Mouse (Mus musculus) c-Kit-positive CD71-positive TER-119-positive erythroid progenitor cells, embryonic 14.5 days (primary cell): Measurements from ENCODE around the gene Tjp1.

Experiments used
- DNase-seq: peaks from one replicate; pipeline ENCODE4 v3.0.0-alpha.2; 2013; ENCODE audit warnings: low spot score

The Tjp1 gene

GRCm38 (mm10) chr7:65431018-65431695, 96.4 kb downstream of the Tjp1 start:
- no peak for DNase-seq

GRCm38 (mm10) chr7:65430401-65430800, 97.2 kb downstream of the Tjp1 start:
- DNase-seq = no peak

GRCm38 (mm10) chr7:65424519-65424918, 103.1 kb downstream of the Tjp1 start:
- no peak for DNase-seq

DNA sequence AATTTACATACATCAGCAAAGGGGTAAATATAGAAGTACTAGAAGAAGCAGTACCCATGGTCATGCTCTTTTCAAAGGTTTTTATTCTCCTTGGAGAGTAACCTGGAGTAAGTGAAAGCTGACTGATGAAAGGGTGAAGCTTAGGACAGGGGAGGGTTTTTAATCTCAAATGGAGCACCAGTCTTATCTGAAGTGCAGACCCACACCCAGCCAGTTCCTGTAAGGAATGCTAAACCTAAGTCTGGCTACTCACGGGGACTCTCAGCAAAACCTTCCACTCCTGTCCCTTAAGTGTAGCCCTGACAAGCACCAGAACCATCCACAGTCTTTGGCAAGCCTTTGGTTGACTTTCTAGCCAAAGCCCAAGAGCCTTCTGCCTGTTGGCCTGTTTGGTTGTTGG, 105.1 kb downstream of the Tjp1 start:
- no peak for DNase-seq

GRCm38 (mm10) chr7:65421451-65421850, 106.1 kb downstream of the Tjp1 start:
- no peak for DNase-seq

GRCm38 (mm10) chr7:65419926-65420325, 107.7 kb downstream of the Tjp1 start:
- DNase-seq = no peak

GRCm38 (mm10) chr7:65419012-65419411, 108.6 kb downstream of the Tjp1 start:
- DNase-seq = no peak

DNA sequence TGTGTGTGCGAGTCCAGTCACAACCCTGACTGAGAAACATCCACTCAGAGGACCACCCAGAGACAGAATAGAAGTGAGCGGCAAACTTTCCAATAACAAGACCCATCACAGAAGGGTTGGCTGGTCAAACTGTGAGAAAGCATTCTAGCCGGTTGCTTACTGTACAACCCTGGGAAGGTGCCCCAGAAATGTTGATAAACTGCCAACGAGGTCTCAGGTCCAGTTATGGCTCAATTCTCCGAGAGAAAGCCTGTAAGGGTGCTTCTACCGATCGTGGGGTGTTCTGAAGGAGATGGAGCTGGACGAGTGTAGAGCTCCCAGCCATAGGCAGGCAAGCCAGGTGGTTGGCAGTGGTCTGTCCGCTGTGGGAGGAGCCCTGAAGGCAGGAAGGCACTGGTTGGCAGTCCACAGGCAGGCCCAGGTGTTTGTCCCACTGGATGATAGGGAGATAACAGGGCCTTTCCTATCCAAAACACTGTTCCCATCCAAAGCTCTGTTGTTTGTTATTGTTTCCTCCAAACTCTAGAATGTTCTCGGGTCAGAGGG, 109.1 kb downstream of the Tjp1 start:
- no peak for DNase-seq

DNA sequence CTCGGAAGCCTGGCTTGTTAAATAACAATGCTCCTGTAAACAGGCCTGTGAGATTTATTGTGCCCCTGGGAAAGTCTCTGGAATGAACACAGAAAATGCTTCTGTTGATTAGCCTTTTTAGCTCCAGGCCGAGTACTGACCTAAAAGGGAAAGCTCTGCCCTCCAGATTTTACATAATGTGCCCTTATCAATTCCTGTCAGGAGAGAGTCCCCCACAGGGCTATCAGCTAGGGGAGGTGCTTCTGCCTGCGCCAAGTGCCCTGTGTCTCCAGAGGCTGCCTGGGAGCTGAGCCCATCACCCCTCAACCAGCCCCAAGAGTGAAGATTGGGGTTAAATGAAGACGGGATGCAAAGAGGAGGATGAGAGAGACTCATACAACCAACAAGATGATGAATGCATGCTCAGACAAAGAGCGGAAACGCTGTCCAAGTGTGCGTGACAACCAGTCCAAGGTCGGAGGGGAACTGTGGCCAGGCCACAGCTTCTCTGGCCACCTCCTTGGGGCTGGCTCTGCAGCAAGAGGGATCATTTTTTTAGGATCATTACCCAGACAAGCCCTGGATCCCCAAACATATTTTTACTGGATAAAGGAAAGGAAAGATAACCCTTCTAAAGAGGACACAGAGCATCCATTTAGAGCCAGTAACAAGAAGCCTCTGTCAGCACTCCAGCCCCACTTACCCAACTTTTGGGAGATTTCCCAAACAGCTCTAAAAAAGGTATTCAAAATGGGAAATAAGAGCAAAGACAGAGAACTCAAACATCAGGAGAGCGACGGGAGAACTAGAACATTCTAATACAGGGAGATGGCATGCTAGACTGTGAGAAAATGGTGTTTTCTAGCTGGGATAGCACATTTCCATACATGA, 110.1 kb downstream of the Tjp1 start:
- no peak for DNase-seq

DNA sequence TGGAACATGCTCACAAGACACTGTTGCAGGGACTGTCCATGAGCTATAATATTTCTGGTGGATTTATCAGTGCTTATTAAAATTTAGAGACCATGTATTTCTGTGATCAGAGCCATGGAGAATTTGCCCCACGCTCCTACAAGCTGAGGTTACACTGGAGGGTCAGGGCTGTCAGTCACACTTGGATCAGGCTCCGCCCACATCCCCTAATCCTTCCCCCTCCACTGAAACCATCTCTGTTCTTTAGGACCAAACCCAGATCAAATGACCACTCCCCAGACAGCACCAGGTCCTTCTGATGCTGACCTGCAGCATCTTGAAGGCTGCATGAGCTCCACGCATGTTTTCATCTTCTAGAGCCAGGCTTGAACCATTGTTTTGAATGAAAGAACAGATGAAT, 111.1 kb downstream of the Tjp1 start:
- DNase-seq = no peak

GRCm38 (mm10) chr7:65413946-65414945, 113.3 kb downstream of the Tjp1 start:
- DNase-seq = no peak

DNA sequence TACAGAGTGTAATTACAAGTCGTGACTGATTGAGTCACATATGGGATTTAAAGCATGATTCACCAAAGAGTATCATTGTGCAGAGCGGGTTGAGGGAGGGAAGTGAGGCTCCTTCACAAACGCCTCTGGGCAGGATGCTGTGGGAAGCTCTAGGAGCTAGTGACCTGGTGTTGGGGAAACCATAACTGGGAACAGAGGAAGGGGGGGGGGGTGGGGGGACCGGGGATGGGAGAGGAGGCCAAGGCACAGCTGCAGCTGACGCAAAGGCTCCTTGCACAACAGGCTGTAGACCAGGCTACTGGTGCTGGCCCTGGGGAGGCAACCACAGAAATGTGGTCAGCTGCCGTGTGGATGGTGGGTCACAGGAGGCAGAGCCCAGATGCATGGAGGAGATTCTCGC, 116.9 kb downstream of the Tjp1 start:
- no peak for DNase-seq

- no peak for DNase-seq
These were observed 121.2 kb downstream of the Tjp1 start for GRCm38 (mm10) chr7:65406427-65406826.

DNA sequence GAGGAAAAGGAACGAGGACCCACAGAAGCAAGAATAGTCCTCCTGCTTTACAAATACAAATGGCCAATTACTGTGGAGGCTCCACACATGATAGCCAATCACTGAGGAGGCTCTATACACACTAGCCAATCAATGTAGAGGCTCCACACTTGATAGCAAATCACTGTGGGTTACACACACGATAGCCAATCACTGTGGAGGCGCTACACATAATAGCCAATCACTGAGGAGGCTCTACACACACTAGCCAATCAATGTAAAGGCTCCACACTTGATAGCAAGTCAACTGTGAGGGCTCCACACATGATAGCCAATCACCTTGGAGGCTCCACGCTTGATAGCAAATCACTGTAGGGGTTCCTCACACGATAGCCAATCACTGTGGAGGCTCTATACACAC, 125.1 kb downstream of the Tjp1 start:
- DNase-seq = no peak

DNA sequence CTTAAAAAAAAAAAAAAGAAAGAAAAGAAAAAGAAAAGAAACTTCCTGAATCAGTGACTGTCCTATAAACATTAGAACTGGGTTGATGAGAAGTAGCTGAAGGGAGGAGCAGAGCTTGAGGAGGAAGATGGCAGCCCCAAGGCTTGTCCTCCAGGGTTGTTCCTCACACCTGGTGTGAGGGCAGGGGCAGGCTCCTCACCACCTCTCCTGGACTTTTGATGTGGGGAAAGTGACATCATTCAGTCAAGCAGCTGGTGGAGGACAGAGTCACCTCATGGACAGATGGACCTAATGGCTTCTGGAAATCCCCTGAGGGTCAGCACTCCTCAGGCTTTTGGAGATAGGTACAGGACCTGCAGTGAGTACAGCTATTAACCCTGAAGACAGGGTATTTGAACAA, 126.0 kb downstream of the Tjp1 start:
- no peak for DNase-seq

GRCm38 (mm10) chr7:65395891-65396290, 131.7 kb downstream of the Tjp1 start:
- DNase-seq = no peak

DNA sequence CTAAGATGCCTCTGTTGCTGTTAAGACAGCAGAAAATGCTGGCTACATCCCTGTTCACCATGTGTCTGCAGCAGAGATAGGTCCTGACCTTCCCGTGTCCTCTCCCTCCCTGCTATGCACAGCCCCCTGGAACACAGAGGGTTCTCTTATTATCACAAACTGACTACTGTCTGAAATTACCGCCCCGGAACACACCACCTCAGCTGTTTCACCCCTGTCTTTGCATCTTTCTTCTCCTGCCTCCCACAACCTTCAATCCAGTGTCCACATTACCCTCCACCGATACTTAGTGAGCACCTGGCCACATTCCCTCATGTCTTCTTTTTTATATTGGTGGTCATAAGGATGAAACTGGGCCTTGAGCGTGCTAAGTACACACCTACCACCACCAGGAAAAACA, 132.4 kb downstream of the Tjp1 start:
- no peak for DNase-seq

- DNase-seq = no peak
These were observed 132.9 kb downstream of the Tjp1 start for GRCm38 (mm10) chr7:65394672-65395071.

- DNase-seq = no peak
These were observed 133.7 kb downstream of the Tjp1 start for GRCm38 (mm10) chr7:65393704-65394452.

DNA sequence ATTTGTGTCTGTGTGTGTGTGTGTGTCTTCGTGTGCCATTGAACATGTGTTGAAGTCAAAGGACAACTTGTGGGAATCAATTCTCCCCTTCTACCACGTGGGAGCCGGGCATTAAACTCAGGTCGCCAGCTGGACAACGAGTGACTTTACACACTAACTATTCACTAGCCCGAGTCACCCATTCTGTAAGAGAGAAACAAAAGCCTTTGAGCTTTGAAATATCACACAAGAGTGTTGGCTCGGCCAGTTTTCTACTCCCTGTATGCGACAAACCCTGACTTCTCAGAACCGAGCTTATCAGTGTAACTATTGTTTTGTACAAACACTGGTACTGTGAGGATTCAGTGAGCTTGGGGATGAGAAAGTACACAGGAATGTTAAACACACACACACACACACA, 134.6 kb downstream of the Tjp1 start:
- no peak for DNase-seq

DNA sequence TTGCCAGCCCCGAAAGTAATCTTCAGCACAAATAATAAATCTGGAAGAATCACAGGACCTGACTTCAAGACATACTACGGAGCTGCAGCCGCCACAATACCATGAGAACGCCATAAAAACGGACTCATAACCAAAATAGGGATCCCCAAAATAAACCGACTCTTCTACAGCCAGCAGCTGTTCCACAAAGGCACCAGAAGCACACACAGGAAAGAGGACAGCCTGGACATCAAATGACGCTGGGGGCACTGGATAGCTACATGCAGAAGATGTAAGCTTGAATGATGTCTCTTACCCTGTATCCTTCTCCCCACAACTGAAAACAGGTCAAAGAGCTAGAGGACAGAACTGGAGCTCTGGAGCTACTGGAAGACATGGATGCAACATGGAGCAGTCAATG, 138.0 kb downstream of the Tjp1 start:
- no peak for DNase-seq
